Mouse (Mus musculus) midbrain, postnatal 0 days (tissue): ENCODE results near the gene Kptn. TPM values are rescaled to one million over a fixed set of nuclear protein-coding genes. Genes with fewer than 3 reads are reported as not detected.

ENCODE experiments used
- ATAC-seq: fragments of 200-750 bp; cut with Nextera tagmentation; 2 replicates; pipeline ENCODE4 v1.8.0; 2017; ENCODE audit warnings: moderate number of reproducible peaks, mild to moderate bottlenecking, moderate TSS enrichment, moderate library complexity; ENCODE audit not compliant: low FRiP score
- DNase-seq: peaks from one replicate; pipeline ENCODE4 v3.0.0-alpha.2; 2015; ENCODE audit warnings: low spot score
- H3K27ac ChIP-seq: fragments of 300-500 bp; sonication (generic); 2 replicates; pipeline ENCODE4 v1.5.1; 2014; ENCODE audit warnings: low read depth, mild to moderate bottlenecking, low read length, mixed read lengths
- H3K27me3 ChIP-seq: fragments of 300-500 bp; sonication (generic); 2 replicates; pipeline ENCODE4 v1.6.1; 2014; ENCODE audit warnings: low read length, control low read depth, mixed read lengths; ENCODE audit not compliant: insufficient read depth
- H3K36me3 ChIP-seq: fragments of 300-500 bp; sonication (generic); 2 replicates; pipeline ENCODE4 v1.6.1; 2014; ENCODE audit warnings: low read length, control low read depth, mixed read lengths; ENCODE audit not compliant: insufficient read depth
- H3K4me1 ChIP-seq: fragments of 300-500 bp; sonication (generic); 2 replicates; pipeline ENCODE4 v1.6.1; 2014; ENCODE audit warnings: mild to moderate bottlenecking, control low read depth, antibody characterized with exemption, low read length, mixed read lengths; ENCODE audit not compliant: insufficient read depth
- H3K4me2 ChIP-seq: fragments of 300-500 bp; sonication (generic); 2 replicates; pipeline ENCODE4 v1.6.1; 2014; ENCODE audit warnings: low read depth, mild to moderate bottlenecking, low read length, mixed read lengths; ENCODE audit not compliant: poor library complexity, severe bottlenecking
- H3K4me3 ChIP-seq: fragments of 300-500 bp; sonication (generic); 2 replicates; pipeline ENCODE4 v1.5.1; 2014; ENCODE audit warnings: low read depth, mild to moderate bottlenecking, low read length, moderate library complexity
- H3K9ac ChIP-seq: fragments of 300-500 bp; sonication (generic); replicated peaks from 2 replicates; pipeline ENCODE4 v1.6.1; 2014; ENCODE audit warnings: mild to moderate bottlenecking, low read length, moderate library complexity, mixed read lengths; ENCODE audit not compliant: poor library complexity, severe bottlenecking
- H3K9me3 ChIP-seq: fragments of 300-500 bp; sonication (generic); 2 replicates; pipeline ENCODE4 v1.6.1; 2016; ENCODE audit warnings: low read length, control low read depth
- CTCF ChIP-seq: IDR thresholded peaks from 2 replicates; pipeline ENCODE4 v1.5.1; 2016; ENCODE audit warnings: antibody characterized with exemption, mild to moderate bottlenecking
- WGBS: fragments of 180-500 bp; shearing (Covaris S2); extraction: QIAGEN DNeasy Blood & Tissue Kit; methylation state at CpG from one replicate; pipeline ENCODE4 v1.1.7; 2014; 5-methylcytosine and 5-hydroxymethylcytosine counted together
- polyA plus RNA-seq: library from polyadenylated mRNA; unstranded; fragments of >200 nt; fragmentation: Nextera tagmentation; extraction: Ambion mirVana; gene quantifications from 2 replicates; pipeline ENCODE4 v1.2.1, GENCODE M21; 2015
- total RNA-seq: library from RNA; depleted of rRNA; stranded (reverse); fragments of >200 nt; gene quantifications from 2 replicates; pipeline ENCODE4 v1.2.3, GENCODE M21; 2014

Kptn gene
- total and polyA plus RNA-seq, 2 experiments from 2014 or later: 35.9 to 44.1 TPM

DNA sequence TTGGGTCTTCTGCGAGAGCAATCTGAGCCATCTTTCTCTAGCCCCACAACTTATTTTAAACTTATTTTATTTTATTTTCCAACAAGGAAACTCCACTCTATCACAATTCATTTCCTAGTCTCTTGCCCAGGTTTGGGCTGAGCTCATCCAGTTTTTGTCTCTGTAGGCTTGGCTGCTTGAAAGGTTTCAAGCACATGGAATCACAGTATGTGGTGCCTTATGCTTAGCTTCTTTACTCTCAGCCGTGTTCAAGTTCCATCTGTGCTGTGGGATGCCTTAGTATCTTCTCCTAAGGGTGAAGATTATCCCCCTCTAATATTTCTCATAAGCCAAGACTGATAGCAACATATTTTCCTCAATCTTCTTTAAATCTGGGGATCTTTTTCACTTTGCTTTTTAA, 32.1 kb upstream of the Kptn start:
- H3K9ac ChIP-seq: no peak overlapping the region
- no peaks in the 10 kb centered on the region for H3K9me3 ChIP-seq
- ATAC-seq (no peak), DNase-seq (no peak)
- H3K4me2 ChIP-seq: no peak overlapping the region
- no peak for TF ChIP-seq CTCF
- H3K4me3 ChIP-seq: no peak overlapping the region
- WGBS: 80% methylated on average over 2 of the region's 2 CpGs
- H3K4me1 ChIP-seq: no peaks in the 10 kb centered on the region
- no peak overlapping the region for H3K27ac ChIP-seq
- no peaks in the 10 kb centered on the region for H3K36me3 ChIP-seq
- peaks cover 3% of the 10 kb centered on the region; the same call in 1 of the 2 replicates for H3K27me3 ChIP-seq

DNA sequence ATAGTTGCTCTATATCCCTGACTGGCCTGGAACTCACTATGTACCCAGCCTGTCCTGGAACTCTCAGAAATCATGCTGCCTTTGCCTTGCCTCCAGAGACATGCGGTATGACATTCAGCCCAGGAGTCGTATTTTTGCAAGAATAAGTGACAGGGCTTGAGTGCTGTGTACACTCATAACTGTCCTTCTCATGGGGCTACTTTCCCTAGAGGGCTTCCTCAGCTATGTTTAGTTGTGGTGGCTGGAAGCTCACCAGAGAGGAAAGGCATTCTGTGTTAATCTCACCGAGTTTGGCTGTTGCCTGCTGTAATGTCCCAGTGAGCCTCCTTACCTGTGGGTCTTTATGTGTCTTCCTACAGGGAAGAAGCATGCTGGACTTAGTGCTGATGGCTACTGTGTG, 25.1 kb upstream of the Kptn start:
- Histone ChIP-seq H3K27ac (no peak overlapping the region), H3K4me3 (no peak overlapping the region), H3K4me1 (peaks cover 5% of the 10 kb centered on the region), H3K9me3 (no peaks in the 10 kb centered on the region), H3K27me3 (peaks cover 10% of the 10 kb centered on the region; the same call in 1 of the 2 replicates), H3K36me3 (no peaks in the 10 kb centered on the region), H3K4me2 (no peak overlapping the region), H3K9ac (no peak overlapping the region)
- DNase-seq: no peak
- no peak for ATAC-seq
- no peak for TF ChIP-seq CTCF
- WGBS: 64% methylated on average over 3 of the region's 3 CpGs

DNA sequence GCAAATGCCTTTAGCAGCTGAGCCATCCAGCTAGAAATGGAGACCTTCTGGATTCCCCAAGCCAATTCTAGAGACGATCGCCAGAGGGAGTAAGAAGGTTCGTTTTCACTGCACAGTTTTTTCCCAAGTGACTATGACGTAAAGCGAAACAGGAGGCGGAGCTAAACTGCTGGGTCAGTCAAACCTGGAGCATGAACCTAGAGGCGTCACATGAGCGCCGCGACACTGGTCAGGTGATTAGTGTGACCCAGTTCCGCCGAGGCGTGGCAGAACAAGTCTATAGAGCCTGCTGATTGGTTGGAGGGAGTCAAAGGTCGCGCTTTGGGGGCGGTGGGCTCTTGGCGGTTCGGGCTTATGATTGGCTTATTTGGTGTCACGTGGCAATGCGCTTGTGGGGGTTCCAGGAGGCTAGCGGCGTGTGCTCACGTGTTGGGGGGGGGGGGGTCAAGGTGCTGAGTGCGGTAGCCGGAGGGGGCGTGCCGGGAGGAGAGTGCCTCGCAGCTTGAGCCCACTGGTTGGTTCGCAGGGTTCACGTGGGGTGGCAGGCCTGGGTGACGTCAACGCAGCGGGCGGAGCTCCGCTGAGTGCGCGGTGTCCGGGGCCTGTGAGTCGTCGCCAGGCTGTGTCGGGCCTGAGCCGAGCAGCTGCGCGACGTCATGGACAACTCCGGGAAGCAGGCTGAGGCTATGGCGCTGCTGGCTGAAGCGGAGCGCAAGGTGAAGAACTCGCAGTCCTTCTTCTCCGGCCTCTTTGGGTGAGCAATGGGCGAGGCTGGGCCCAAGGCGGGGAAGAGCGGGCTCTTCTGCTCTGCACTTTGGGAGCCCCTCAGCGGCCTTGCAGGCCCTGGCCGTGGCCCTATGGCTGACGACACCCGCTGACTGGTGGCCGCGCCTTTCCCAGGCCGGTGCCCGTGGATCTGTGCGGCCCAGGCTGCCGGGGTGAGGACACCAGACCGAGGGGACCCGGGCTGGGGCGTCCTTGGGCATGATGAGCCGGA, 21.4 kb upstream of the Kptn start, which contains the start of gene Napa:
TSS of gene Napa (plus strand) at position 438 of the 997 bp plus-strand sequence.
- Histone ChIP-seq H3K9ac (peak within 1 kb of the TSS; percentile 100), H3K4me3 (peak within 1 kb of the TSS; percentile 96), H3K27me3 (peaks cover 10% of the 10 kb centered on the region; the same call in 1 of the 2 replicates), H3K4me1 (peaks cover 6% of the 10 kb centered on the region), H3K36me3 (peaks cover 15% of the 10 kb centered on the region), H3K4me2 (peak within 1 kb of the TSS; percentile 78), H3K27ac (peak within 1 kb of the TSS; percentile 87), H3K9me3 (no peaks in the 10 kb centered on the region)
- DNase-seq (peak; percentile 100), ATAC-seq (peak; percentile 98)
- WGBS: under 1% methylated on average over 65 of the region's 68 CpGs
- TF ChIP-seq CTCF: peak; percentile 87

DNA sequence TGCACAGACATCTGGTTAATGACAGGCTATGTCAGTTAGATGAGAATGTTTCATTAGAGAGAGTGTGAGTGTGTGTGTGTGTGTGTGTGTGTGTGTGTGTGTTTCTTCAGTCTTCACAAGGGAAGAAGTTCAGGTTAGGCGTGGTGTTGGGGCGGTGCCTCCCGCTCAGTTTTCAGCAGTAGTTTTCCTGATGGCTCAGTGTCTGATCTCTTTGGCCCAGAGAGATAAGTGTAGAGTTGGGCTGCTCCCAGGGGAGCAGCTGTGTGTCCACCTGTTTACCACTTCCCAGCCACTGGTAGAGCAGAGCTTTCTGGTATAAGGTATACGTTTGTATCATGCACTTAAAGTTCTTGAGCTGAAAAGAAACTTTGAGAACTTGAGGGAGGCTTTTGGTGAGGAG, 19.8 kb upstream of the Kptn start:
- TF ChIP-seq CTCF: no peak
- Histone ChIP-seq H3K36me3 (peaks cover 26% of the 10 kb centered on the region), H3K9me3 (no peaks in the 10 kb centered on the region), H3K4me3 (no peak overlapping the region), H3K4me2 (peak overlapping the region; percentile 78), H3K9ac (0 out of 2 replicates have a peak overlapping the region, but pooled peaks have one; percentile 29), H3K27ac (no peak overlapping the region), H3K4me1 (peaks cover 6% of the 10 kb centered on the region), H3K27me3 (peaks cover 2% of the 10 kb centered on the region; the same call in 1 of the 2 replicates)
- DNase-seq (no peak), ATAC-seq (no peak)
- 79% methylated on average over 4 of the region's 4 CpGs for WGBS

DNA sequence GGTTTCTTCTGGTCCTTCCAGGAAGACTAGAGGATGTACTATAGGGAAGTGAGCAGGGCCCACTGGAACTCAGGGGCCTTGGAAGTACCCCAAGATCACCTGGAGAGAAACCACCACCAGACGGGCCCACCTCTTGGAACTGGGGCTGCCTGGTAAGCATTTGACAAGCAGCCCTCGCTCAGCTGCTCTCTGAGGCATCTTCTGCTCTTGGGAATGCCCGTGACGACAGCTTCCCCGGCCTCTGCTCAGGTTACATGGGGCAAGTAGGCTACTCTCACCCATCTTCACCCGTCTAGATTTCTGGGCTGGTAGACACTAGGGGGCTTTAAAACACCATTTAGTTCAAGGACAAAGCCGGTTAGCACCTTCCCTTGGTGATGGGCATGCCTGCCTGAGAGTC, 18.6 kb upstream of the Kptn start:
- Histone ChIP-seq H3K27me3 (no peaks in the 10 kb centered on the region), H3K36me3 (peaks cover 31% of the 10 kb centered on the region), H3K27ac (no peak overlapping the region), H3K4me3 (no peak overlapping the region), H3K9ac (no peak overlapping the region), H3K4me1 (peaks cover 6% of the 10 kb centered on the region), H3K4me2 (no peak overlapping the region), H3K9me3 (no peaks in the 10 kb centered on the region)
- no peak for DNase-seq
- no peak for ATAC-seq
- WGBS: 86% methylated on average over 7 of the region's 7 CpGs
- TF ChIP-seq CTCF: no peak
